Mouse (Mus musculus) heart, embryonic 15.5 days (tissue): ENCODE measurements around the gene Fut7. TPM values are rescaled to one million over a fixed set of nuclear protein-coding genes. Genes with fewer than 3 reads are reported as not detected.

Source experiments
- ATAC-seq: fragments of 200-750 bp; cut with Nextera tagmentation; replicated peaks from 2 replicates; pipeline ENCODE4 v1.8.0; 2017; ENCODE audit warnings: low read depth, moderate TSS enrichment; ENCODE audit not compliant: insufficient number of reproducible peaks, insufficient read depth, low FRiP score
- H3K27ac ChIP-seq: fragments of 300-500 bp; sonication (generic); 2 replicates; pipeline ENCODE4 v1.5.1; 2015; ENCODE audit warnings: mild to moderate bottlenecking, inconsistent platforms
- H3K27me3 ChIP-seq: fragments of 300-500 bp; sonication (generic); 2 replicates; pipeline ENCODE4 v1.6.1; 2015; ENCODE audit warnings: inconsistent platforms
- H3K36me3 ChIP-seq: fragments of 300-500 bp; sonication (generic); 2 replicates; pipeline ENCODE4 v1.6.1; 2015; ENCODE audit warnings: mild to moderate bottlenecking, inconsistent platforms
- H3K4me1 ChIP-seq: fragments of 300-500 bp; sonication (generic); replicated peaks from 2 replicates; pipeline ENCODE4 v1.6.1; 2015; ENCODE audit warnings: inconsistent platforms
- H3K4me2 ChIP-seq: fragments of 300-500 bp; sonication (generic); 2 replicates; pipeline ENCODE4 v1.6.1; 2015; ENCODE audit warnings: inconsistent platforms, mild to moderate bottlenecking, moderate library complexity
- H3K4me3 ChIP-seq: fragments of 300-500 bp; sonication (generic); 2 replicates; pipeline ENCODE4 v1.5.1; 2015; ENCODE audit warnings: mild to moderate bottlenecking, inconsistent platforms
- H3K9ac ChIP-seq: fragments of 300-500 bp; sonication (generic); 2 replicates; pipeline ENCODE4 v1.6.1; 2015; ENCODE audit warnings: mild to moderate bottlenecking, inconsistent platforms
- H3K9me3 ChIP-seq: fragments of 300-500 bp; sonication (generic); replicated peaks from 2 replicates; pipeline ENCODE4 v1.6.1; 2016; ENCODE audit warnings: inconsistent platforms
- WGBS: fragments of 180-500 bp; shearing (Covaris S2); methylation state at CpG from one replicate; pipeline ENCODE4 v1.1.7; 2015; ENCODE audit warnings: mixed read lengths; 5-methylcytosine and 5-hydroxymethylcytosine counted together
- polyA plus RNA-seq: library from polyadenylated mRNA; unstranded; fragments of >200 nt; fragmentation: Nextera tagmentation; extraction: Ambion mirVana; gene quantifications from 2 replicates; pipeline ENCODE4 v1.2.1, GENCODE M21; 2015

Fut7 gene
- polyA plus RNA-seq, 1 experiment from 2014 or later, result 0.08 TPM

- ATAC-seq, result no peak
- H3K27me3 ChIP-seq, result no peaks in the 10 kb centered on the region
Observed at GRCm38 (mm10) chr2:25436286-25436820, 13.3 kb downstream of the Fut7 start.

GRCm38 (mm10) chr2:25441067-25441466 lies 18.0 kb downstream of the Fut7 start:
- Histone ChIP-seq H3K4me1 (no peaks in the 10 kb centered on the region), H3K36me3 (no peaks in the 10 kb centered on the region; the same call in 1 of the 2 replicates), H3K9me3 (no peaks in the 10 kb centered on the region), H3K4me3 (no peak overlapping the region), H3K9ac (no peak overlapping the region), H3K27ac (no peak overlapping the region), H3K4me2 (no peak overlapping the region), H3K27me3 (no peaks in the 10 kb centered on the region)
- ATAC-seq, result no peak
- WGBS, result 79% methylated on average over 20 of the region's 20 CpGs

More at GRCm38 (mm10) chr2:25436286-25436820, 13.3 kb downstream of the Fut7 start:
- H3K4me3 ChIP-seq, result no peak overlapping the region
- no peak overlapping the region for H3K4me2 ChIP-seq
- no peaks in the 10 kb centered on the region for H3K4me1 ChIP-seq
- H3K36me3 ChIP-seq, result no peaks in the 10 kb centered on the region; the same call in 1 of the 2 replicates
- 81% methylated on average over 10 of the region's 10 CpGs for WGBS
- no peak overlapping the region for H3K27ac ChIP-seq
- H3K9ac ChIP-seq, result no peak overlapping the region
- H3K9me3 ChIP-seq, result no peaks in the 10 kb centered on the region

- no peak overlapping the region for H3K27ac ChIP-seq
- no peak overlapping the region for H3K4me2 ChIP-seq
- H3K36me3 ChIP-seq, result peaks cover 6% of the 10 kb centered on the region; the same call in 1 of the 2 replicates
- no peaks in the 10 kb centered on the region for H3K4me1 ChIP-seq
- H3K9me3 ChIP-seq, result no peaks in the 10 kb centered on the region
- no peaks in the 10 kb centered on the region for H3K27me3 ChIP-seq
- no peak overlapping the region for H3K4me3 ChIP-seq
- WGBS, result 83% methylated on average over 14 of the region's 14 CpGs
- no peak for ATAC-seq
- H3K9ac ChIP-seq, result no peak overlapping the region
Observed at GRCm38 (mm10) chr2:25442682-25443081, 19.6 kb downstream of the Fut7 start.

GRCm38 (mm10) chr2:25450853-25451647 lies 28.0 kb downstream of the Fut7 start:
- no peak overlapping the region for H3K27ac ChIP-seq

GRCm38 (mm10) chr2:25452951-25453350 lies 29.9 kb downstream of the Fut7 start:
- H3K27me3 ChIP-seq, result no peaks in the 10 kb centered on the region
- peaks cover 11% of the 10 kb centered on the region for H3K4me1 ChIP-seq
- no peaks in the 10 kb centered on the region for H3K9me3 ChIP-seq
- no peak overlapping the region for H3K9ac ChIP-seq
- 46% methylated on average over 1 of the region's 1 CpGs for WGBS
- no peak overlapping the region for H3K4me2 ChIP-seq
- no peak overlapping the region for H3K27ac ChIP-seq
- no peaks in the 10 kb centered on the region for H3K36me3 ChIP-seq
- H3K4me3 ChIP-seq, result no peak overlapping the region
- no peak for ATAC-seq

More at GRCm38 (mm10) chr2:25450853-25451647, 28.0 kb downstream of the Fut7 start:
- H3K9me3 ChIP-seq, result no peaks in the 10 kb centered on the region
- ATAC-seq, result no peak
- H3K9ac ChIP-seq, result no peak overlapping the region
- WGBS, result 75% methylated on average over 8 of the region's 8 CpGs
- no peaks in the 10 kb centered on the region for H3K27me3 ChIP-seq
- peaks cover 4% of the 10 kb centered on the region for H3K4me1 ChIP-seq
- H3K36me3 ChIP-seq, result peaks cover 6% of the 10 kb centered on the region; the same call in 1 of the 2 replicates
- H3K4me3 ChIP-seq, result no peak overlapping the region
- H3K4me2 ChIP-seq, result no peak overlapping the region

- H3K27ac ChIP-seq, result no peak within 1 kb of the TSS
- H3K4me2 ChIP-seq, result no peak within 1 kb of the TSS
- no peaks in the 10 kb centered on the region for H3K36me3 ChIP-seq
- H3K4me3 ChIP-seq, result no peak within 1 kb of the TSS
- no peak within 1 kb of the TSS for H3K9ac ChIP-seq
- peaks cover 34% of the 10 kb centered on the region for H3K4me1 ChIP-seq
- ATAC-seq, result no peak
- no peaks in the 10 kb centered on the region for H3K9me3 ChIP-seq
- H3K27me3 ChIP-seq, result no peaks in the 10 kb centered on the region
- 46% methylated on average over 14 of the region's 14 CpGs for WGBS
Observed at GRCm38 (mm10) chr2:25456205-25456953, 33.3 kb downstream of the Fut7 start, which contains the start of gene Clic3. Gene Clic3, plus strand, starts transcription at chr2:25456838.

- Histone ChIP-seq H3K27ac (no peak overlapping the region), H3K4me2 (no peak overlapping the region), H3K4me3 (no peak overlapping the region), H3K27me3 (no peaks in the 10 kb centered on the region), H3K36me3 (no peaks in the 10 kb centered on the region), H3K9me3 (no peaks in the 10 kb centered on the region), H3K4me1 (peaks cover 38% of the 10 kb centered on the region), H3K9ac (no peak overlapping the region)
- no peak for ATAC-seq
- WGBS, result 83% methylated on average over 9 of the region's 9 CpGs
Observed at GRCm38 (mm10) chr2:25457022-25457896, 34.2 kb downstream of the Fut7 start.

- H3K27ac ChIP-seq, result no peak overlapping the region
- 65% methylated on average over 5 of the region's 5 CpGs for WGBS
- H3K9ac ChIP-seq, result no peak overlapping the region
- no peak overlapping the region for H3K4me3 ChIP-seq
- no peak for ATAC-seq
- no peaks in the 10 kb centered on the region for H3K36me3 ChIP-seq
- H3K4me2 ChIP-seq, result no peak overlapping the region
- H3K4me1 ChIP-seq, result peaks cover 38% of the 10 kb centered on the region
- no peaks in the 10 kb centered on the region for H3K9me3 ChIP-seq
- no peaks in the 10 kb centered on the region for H3K27me3 ChIP-seq
Observed at GRCm38 (mm10) chr2:25458911-25459310, 35.8 kb downstream of the Fut7 start.

GRCm38 (mm10) chr2:25460135-25460534 lies 37.1 kb downstream of the Fut7 start:
- Histone ChIP-seq H3K36me3 (no peaks in the 10 kb centered on the region), H3K4me2 (peak overlapping the region; percentile 85), H3K27me3 (no peaks in the 10 kb centered on the region), H3K4me1 (peaks cover 38% of the 10 kb centered on the region), H3K27ac (peak overlapping the region; percentile 92), H3K9me3 (no peaks in the 10 kb centered on the region), H3K4me3 (peak overlapping the region; percentile 67), H3K9ac (peak overlapping the region; percentile 72)
- no peak for ATAC-seq
- WGBS, result 24% methylated on average over 5 of the region's 5 CpGs

- ATAC-seq, result peak; percentile 90
- Histone ChIP-seq H3K4me1 (peaks cover 40% of the 10 kb centered on the region), H3K4me3 (peak within 1 kb of the TSS; percentile 67), H3K27me3 (no peaks in the 10 kb centered on the region), H3K4me2 (peak within 1 kb of the TSS; percentile 85), H3K9me3 (no peaks in the 10 kb centered on the region), H3K27ac (peak within 1 kb of the TSS; percentile 92), H3K36me3 (no peaks in the 10 kb centered on the region), H3K9ac (peak within 1 kb of the TSS; percentile 72)
- under 1% methylated on average over 48 of the region's 48 CpGs for WGBS
Observed at GRCm38 (mm10) chr2:25460551-25461309, 37.7 kb downstream of the Fut7 start, which contains the start of gene Paxx. Gene Paxx, minus strand, starts transcription at chr2:25461094.
